Mouse (Mus musculus) E14TG2a.4 (cell line): ENCODE data around the gene Gpat2.

Experiments used
- CTCF ChIP-seq: conservative IDR thresholded peaks from 2 replicates; pipeline ENCODE4 v1.5.1; 2014; ENCODE audit warnings: low read length
- NANOG ChIP-seq: IDR thresholded peaks from 2 replicates; pipeline ENCODE4 v1.6.1; 2014; ENCODE audit warnings: borderline replicate concordance, low read length, mixed read lengths

GRCm38 (mm10) chr2:127430238-127430637 is 5.2 kb downstream of the Gpat2 start:
- peak; percentile 87 for TF ChIP-seq CTCF
- no peak for TF ChIP-seq NANOG
